Mouse (Mus musculus): Measurements from ENCODE around the gene Atg4d. TPM values are rescaled to one million over a fixed set of nuclear protein-coding genes. Genes with fewer than 3 reads are reported as not detected.
"Not testable (repeated sequence)": the region's sequence is repeated elsewhere in the genome, so short reads cannot be mapped to it uniquely, and the experiment has no call there.

The Atg4d gene
- polyA plus RNA-seq, 1 experiment from 2014 or later, result 52.8 TPM

GRCm38 (mm10) chr9:21288404-21289336 lies 23.6 kb downstream of the Atg4d start:
- no peaks in the 10 kb centered on the region for H3K9me3 ChIP-seq (ENCODE audit: control insufficient read depth, low read length)
- WGBS, result 76% methylated on average over 13 of the region's 13 CpGs
- H3K27ac ChIP-seq (ENCODE audit: low read depth, low read length), result peak overlapping the region; percentile 89
- no peak for ATAC-seq
- H3K4me1 ChIP-seq (ENCODE audit: control insufficient read depth, insufficient read depth, low read depth, low read length), result peaks cover 30% of the 10 kb centered on the region
- peak overlapping the region; percentile 92 for H3K4me2 ChIP-seq (ENCODE audit: low read length)
- H3K4me3 ChIP-seq (ENCODE audit: low read length), result peak overlapping the region; percentile 82
- peak overlapping the region; percentile 79 for H3K9ac ChIP-seq (ENCODE audit: low read depth, low read length)
- H3K27me3 ChIP-seq (replicated peaks; ENCODE audit: control insufficient read depth, insufficient read depth, low read length), result no peaks in the 10 kb centered on the region
- H3K36me3 ChIP-seq (ENCODE audit: control insufficient read depth, insufficient read depth, low read length), result peaks cover 9% of the 10 kb centered on the region; the same call in 1 of the 2 replicates

GRCm38 (mm10) chr9:21289337-21289671 lies 24.2 kb downstream of the Atg4d start:
- no peaks in the 10 kb centered on the region for H3K9me3 ChIP-seq (ENCODE audit: control insufficient read depth, low read length)
- H3K9ac ChIP-seq (ENCODE audit: low read depth, low read length), result no peak overlapping the region
- no peak for ATAC-seq
- no peak overlapping the region for H3K27ac ChIP-seq (ENCODE audit: low read depth, low read length)
- peaks cover 30% of the 10 kb centered on the region for H3K4me1 ChIP-seq (ENCODE audit: control insufficient read depth, insufficient read depth, low read depth, low read length)
- H3K36me3 ChIP-seq (ENCODE audit: control insufficient read depth, insufficient read depth, low read length), result peaks cover 5% of the 10 kb centered on the region; the same call in 1 of the 2 replicates
- no peaks in the 10 kb centered on the region for H3K27me3 ChIP-seq (replicated peaks; ENCODE audit: control insufficient read depth, insufficient read depth, low read length)
- peak overlapping the region; percentile 69 for H3K4me2 ChIP-seq (ENCODE audit: low read length)
- 97% methylated on average over 2 of the region's 2 CpGs for WGBS
- H3K4me3 ChIP-seq (ENCODE audit: low read length), result no peak overlapping the region

- Histone ChIP-seq H3K9me3 (ENCODE audit: control insufficient read depth, low read length) (no peaks in the 10 kb centered on the region), H3K4me3 (ENCODE audit: low read length) (peak overlapping the region; percentile 62), H3K4me1 (ENCODE audit: control insufficient read depth, insufficient read depth, low read depth, low read length) (peaks cover 30% of the 10 kb centered on the region), H3K27me3 (replicated peaks; ENCODE audit: control insufficient read depth, insufficient read depth, low read length) (no peaks in the 10 kb centered on the region), H3K27ac (ENCODE audit: low read depth, low read length) (peak overlapping the region; percentile 83), H3K36me3 (ENCODE audit: control insufficient read depth, insufficient read depth, low read length) (no peaks in the 10 kb centered on the region), H3K4me2 (ENCODE audit: low read length) (peak overlapping the region; percentile 69), H3K9ac (ENCODE audit: low read depth, low read length) (peak overlapping the region; percentile 83)
- WGBS, result under 1% methylated on average over 20 of the region's 20 CpGs
- ATAC-seq, result no peak
These were observed 25.5 kb downstream of the Atg4d start for GRCm38 (mm10) chr9:21290589-21290988.

GRCm38 (mm10) chr9:21291022-21291787 lies 26.1 kb downstream of the Atg4d start, which contains the start of gene Cdkn2d:
Cdkn2d (minus strand) TSS chr9:21291407.
- peak within 1 kb of the TSS; percentile 62 for H3K4me3 ChIP-seq (ENCODE audit: low read length)
- no peaks in the 10 kb centered on the region for H3K27me3 ChIP-seq (replicated peaks; ENCODE audit: control insufficient read depth, insufficient read depth, low read length)
- ATAC-seq, result peak; percentile 97
- peak within 1 kb of the TSS; percentile 83 for H3K27ac ChIP-seq (ENCODE audit: low read depth, low read length)
- no peaks in the 10 kb centered on the region for H3K9me3 ChIP-seq (ENCODE audit: control insufficient read depth, low read length)
- peaks cover 30% of the 10 kb centered on the region for H3K4me1 ChIP-seq (ENCODE audit: control insufficient read depth, insufficient read depth, low read depth, low read length)
- under 1% methylated on average over 46 of the region's 51 CpGs for WGBS
- no peaks in the 10 kb centered on the region for H3K36me3 ChIP-seq (ENCODE audit: control insufficient read depth, insufficient read depth, low read length)
- peak within 1 kb of the TSS; percentile 69 for H3K4me2 ChIP-seq (ENCODE audit: low read length)
- H3K9ac ChIP-seq (ENCODE audit: low read depth, low read length), result peak within 1 kb of the TSS; percentile 83

DNA sequence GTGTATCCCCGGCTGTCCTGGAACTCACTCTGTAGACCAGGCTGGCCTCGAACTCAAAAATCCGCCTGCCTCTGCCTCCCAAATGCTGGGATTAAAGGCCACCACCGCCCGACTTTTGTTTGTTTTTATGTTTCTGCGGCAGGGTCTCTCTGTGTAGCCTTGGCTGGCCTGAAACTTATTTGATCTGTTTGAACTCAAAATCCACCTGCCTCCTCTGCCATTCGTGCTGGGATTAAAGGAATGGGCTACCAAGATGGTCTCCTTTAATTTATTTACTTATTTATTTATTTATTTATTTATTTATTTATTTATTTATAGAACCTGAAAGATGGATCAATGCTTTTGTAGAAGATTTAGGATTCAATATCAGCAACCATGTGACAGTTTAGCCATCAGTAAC lies 26.8 kb downstream of the Atg4d start:
- peaks cover 23% of the 10 kb centered on the region for H3K4me1 ChIP-seq (ENCODE audit: control insufficient read depth, insufficient read depth, low read depth, low read length)
- H3K9me3 ChIP-seq (ENCODE audit: control insufficient read depth, low read length); H3K27me3 ChIP-seq (replicated peaks; ENCODE audit: control insufficient read depth, insufficient read depth, low read length); H3K27ac ChIP-seq (ENCODE audit: low read depth, low read length); H3K36me3 ChIP-seq (ENCODE audit: control insufficient read depth, insufficient read depth, low read length); ATAC-seq: not testable (repeated sequence)
- H3K9ac ChIP-seq (ENCODE audit: low read depth, low read length), result peak overlapping the region; percentile 44; the same call in 1 of the 2 replicates
- 20% methylated on average over 7 of the region's 7 CpGs for WGBS
- H3K4me3 ChIP-seq (ENCODE audit: low read length), result peak overlapping the region; percentile 62
- H3K4me2 ChIP-seq (ENCODE audit: low read length), result peak overlapping the region; percentile 68

- Histone ChIP-seq H3K27me3 (replicated peaks; ENCODE audit: control insufficient read depth, insufficient read depth, low read length) (no peaks in the 10 kb centered on the region), H3K27ac (ENCODE audit: low read depth, low read length) (no peak overlapping the region), H3K4me1 (ENCODE audit: control insufficient read depth, insufficient read depth, low read depth, low read length) (peaks cover 19% of the 10 kb centered on the region), H3K36me3 (ENCODE audit: control insufficient read depth, insufficient read depth, low read length) (no peaks in the 10 kb centered on the region), H3K4me2 (ENCODE audit: low read length) (no peak overlapping the region), H3K4me3 (ENCODE audit: low read length) (no peak overlapping the region), H3K9me3 (ENCODE audit: control insufficient read depth, low read length) (no peaks in the 10 kb centered on the region), H3K9ac (ENCODE audit: low read depth, low read length) (no peak overlapping the region)
- 94% methylated on average over 3 of the region's 3 CpGs for WGBS
- no peak for ATAC-seq
These were observed 27.2 kb downstream of the Atg4d start for GRCm38 (mm10) chr9:21292271-21292670.

DNA sequence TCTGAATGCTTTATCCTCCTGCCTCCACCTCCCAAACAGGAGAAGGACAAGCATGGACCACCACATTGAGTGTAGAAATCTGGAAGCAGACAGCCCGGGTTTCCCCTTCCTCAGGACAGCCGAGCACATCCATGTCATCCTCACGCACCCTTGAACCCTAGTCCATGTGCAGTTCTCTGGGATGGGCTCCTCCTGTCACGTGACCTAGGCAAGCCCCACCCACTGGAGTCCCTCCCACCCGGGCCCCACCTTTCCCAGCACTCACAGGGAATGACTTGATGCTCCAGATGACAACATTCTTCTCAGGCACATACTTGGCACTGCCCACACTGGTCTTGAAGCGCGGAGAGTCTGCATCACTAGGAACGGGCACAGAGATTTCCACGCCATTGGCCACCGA lies 33.9 kb downstream of the Atg4d start:
- Histone ChIP-seq H3K36me3 (ENCODE audit: control insufficient read depth, insufficient read depth, low read length) (no peaks in the 10 kb centered on the region), H3K4me2 (ENCODE audit: low read length) (no peak overlapping the region), H3K9me3 (ENCODE audit: control insufficient read depth, low read length) (no peaks in the 10 kb centered on the region), H3K4me3 (ENCODE audit: low read length) (no peak overlapping the region), H3K9ac (ENCODE audit: low read depth, low read length) (no peak overlapping the region), H3K4me1 (ENCODE audit: control insufficient read depth, insufficient read depth, low read depth, low read length) (no peaks in the 10 kb centered on the region), H3K27me3 (replicated peaks; ENCODE audit: control insufficient read depth, insufficient read depth, low read length) (no peaks in the 10 kb centered on the region), H3K27ac (ENCODE audit: low read depth, low read length) (no peak overlapping the region)
- ATAC-seq, result no peak
- 88% methylated on average over 10 of the region's 10 CpGs for WGBS

DNA sequence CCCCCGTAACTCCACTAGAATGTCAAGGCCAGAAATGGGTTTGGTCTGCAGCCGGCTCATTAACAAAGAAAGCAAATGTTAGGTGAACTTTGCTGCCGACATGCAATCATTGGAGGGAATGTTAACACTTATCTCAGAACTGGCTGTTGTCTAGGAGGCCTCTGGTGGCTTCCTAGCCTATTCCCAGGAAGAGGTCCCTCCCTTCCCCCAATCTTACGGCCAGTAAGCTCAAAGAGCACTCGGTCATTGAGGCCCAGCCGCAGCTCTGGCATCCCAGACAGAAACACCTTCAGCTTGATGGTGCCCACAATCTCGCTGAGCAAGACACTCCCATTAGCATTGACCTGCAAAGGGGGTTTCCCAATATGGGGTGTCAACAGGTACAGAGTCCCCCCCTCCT lies 40.0 kb downstream of the Atg4d start:
- no peaks in the 10 kb centered on the region for H3K36me3 ChIP-seq (ENCODE audit: control insufficient read depth, insufficient read depth, low read length)
- no peak overlapping the region for H3K9ac ChIP-seq (ENCODE audit: low read depth, low read length)
- no peaks in the 10 kb centered on the region for H3K27me3 ChIP-seq (replicated peaks; ENCODE audit: control insufficient read depth, insufficient read depth, low read length)
- no peak overlapping the region for H3K4me2 ChIP-seq (ENCODE audit: low read length)
- no peak for ATAC-seq
- 89% methylated on average over 7 of the region's 7 CpGs for WGBS
- no peak overlapping the region for H3K4me3 ChIP-seq (ENCODE audit: low read length)
- H3K27ac ChIP-seq (ENCODE audit: low read depth, low read length), result no peak overlapping the region
- no peaks in the 10 kb centered on the region for H3K4me1 ChIP-seq (ENCODE audit: control insufficient read depth, insufficient read depth, low read depth, low read length)
- H3K9me3 ChIP-seq (ENCODE audit: control insufficient read depth, low read length), result no peaks in the 10 kb centered on the region

Measured in hindbrain, embryonic 16.5 days (tissue).